Mouse (Mus musculus) limb, embryonic 10.5 days (tissue): Measurements from ENCODE around the gene Arhgap15. TPM values are rescaled to one million over a fixed set of nuclear protein-coding genes. Genes with fewer than 3 reads are reported as not detected.

Source experiments
- DNase-seq: peaks from one replicate; pipeline ENCODE4 v3.0.0-alpha.2; 2017; ENCODE audit warnings: low spot score
- H3K27ac ChIP-seq: fragments of 300-500 bp; sonication (generic); 2 replicates; pipeline ENCODE4 v1.5.1; 2016; ENCODE audit warnings: mild to moderate bottlenecking
- H3K27me3 ChIP-seq: fragments of 300-500 bp; sonication (generic); 2 replicates; pipeline ENCODE4 v1.6.1; 2016; ENCODE audit warnings: low read depth, mild to moderate bottlenecking; ENCODE audit not compliant: poor library complexity, severe bottlenecking
- H3K36me3 ChIP-seq: fragments of 300-500 bp; sonication (generic); 2 replicates; pipeline ENCODE4 v1.6.1; 2016; ENCODE audit warnings: mild to moderate bottlenecking, moderate library complexity
- H3K4me1 ChIP-seq: fragments of 300-500 bp; sonication (generic); 2 replicates; pipeline ENCODE4 v1.6.1; 2016
- H3K4me3 ChIP-seq: fragments of 300-500 bp; sonication (generic); 2 replicates; pipeline ENCODE4 v1.5.1; 2016; ENCODE audit warnings: mild to moderate bottlenecking, moderate library complexity
- H3K9me3 ChIP-seq: fragments of 300-500 bp; sonication (generic); replicated peaks from 2 replicates; pipeline ENCODE4 v1.6.1; 2016; ENCODE audit warnings: mild to moderate bottlenecking
- WGBS: fragments of 180-500 bp; shearing (Covaris S2); methylation state at CpG from one replicate; pipeline ENCODE4 v1.1.7; 2016; 5-methylcytosine and 5-hydroxymethylcytosine counted together
- polyA plus RNA-seq: library from polyadenylated mRNA; unstranded; fragments of >200 nt; fragmentation: Nextera tagmentation; extraction: Ambion mirVana; gene quantifications from 2 replicates; pipeline ENCODE4 v1.2.1, GENCODE M21; 2016

The Arhgap15 gene
- polyA plus RNA-seq, 1 experiment from 2014 or later = 0.23 TPM

DNA sequence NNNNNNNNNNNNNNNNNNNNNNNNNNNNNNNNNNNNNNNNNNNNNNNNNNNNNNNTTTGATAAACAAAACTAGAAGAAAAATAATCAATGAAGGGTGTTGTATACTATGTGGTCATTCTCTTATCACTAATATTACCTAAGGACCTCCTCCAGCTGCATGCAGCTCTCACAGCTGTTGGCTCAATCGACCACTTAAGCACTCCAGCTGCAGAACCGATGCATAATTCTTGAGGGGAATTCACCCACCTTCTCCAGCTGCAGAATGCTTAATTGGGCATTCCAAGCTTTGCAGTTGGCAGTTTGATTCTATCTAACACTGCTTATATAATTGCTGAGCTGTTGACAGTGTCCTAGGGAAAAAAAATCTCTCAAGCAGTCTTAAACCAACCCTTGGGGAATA, 663.0 kb downstream of the Arhgap15 start:
- Histone ChIP-seq H3K27me3 (no peaks in the 10 kb centered on the region), H3K4me3 (no peak overlapping the region), H3K27ac (no peak overlapping the region), H3K9me3 (no peaks in the 10 kb centered on the region), H3K4me1 (peaks cover 6% of the 10 kb centered on the region; the same call in 1 of the 2 replicates), H3K36me3 (no peaks in the 10 kb centered on the region)
- WGBS = 63% methylated on average over 2 of the region's 2 CpGs
- no peak for DNase-seq

DNA sequence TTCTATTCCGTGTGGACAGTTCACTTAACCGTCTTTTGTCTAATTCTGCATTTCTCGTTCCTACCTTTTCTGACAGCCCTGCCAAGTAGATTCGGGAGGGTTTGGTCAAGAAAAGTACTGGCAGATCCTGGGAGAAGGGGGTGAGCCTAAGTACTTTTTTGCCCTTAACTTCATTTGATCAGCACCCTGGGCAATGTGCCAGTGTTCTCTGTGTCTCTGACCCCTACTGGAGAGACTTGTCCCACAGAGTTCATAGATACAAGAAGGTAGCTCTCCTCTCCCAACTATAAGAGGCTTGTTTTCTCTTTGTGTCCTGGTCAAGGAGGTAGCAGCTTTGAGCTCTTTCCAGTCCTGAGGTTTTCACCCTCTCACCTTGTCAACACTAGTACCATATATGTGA, 667.7 kb downstream of the Arhgap15 start:
- DNase-seq = no peak
- 92% methylated on average over 4 of the region's 4 CpGs for WGBS
- no peaks in the 10 kb centered on the region for H3K9me3 ChIP-seq

DNA sequence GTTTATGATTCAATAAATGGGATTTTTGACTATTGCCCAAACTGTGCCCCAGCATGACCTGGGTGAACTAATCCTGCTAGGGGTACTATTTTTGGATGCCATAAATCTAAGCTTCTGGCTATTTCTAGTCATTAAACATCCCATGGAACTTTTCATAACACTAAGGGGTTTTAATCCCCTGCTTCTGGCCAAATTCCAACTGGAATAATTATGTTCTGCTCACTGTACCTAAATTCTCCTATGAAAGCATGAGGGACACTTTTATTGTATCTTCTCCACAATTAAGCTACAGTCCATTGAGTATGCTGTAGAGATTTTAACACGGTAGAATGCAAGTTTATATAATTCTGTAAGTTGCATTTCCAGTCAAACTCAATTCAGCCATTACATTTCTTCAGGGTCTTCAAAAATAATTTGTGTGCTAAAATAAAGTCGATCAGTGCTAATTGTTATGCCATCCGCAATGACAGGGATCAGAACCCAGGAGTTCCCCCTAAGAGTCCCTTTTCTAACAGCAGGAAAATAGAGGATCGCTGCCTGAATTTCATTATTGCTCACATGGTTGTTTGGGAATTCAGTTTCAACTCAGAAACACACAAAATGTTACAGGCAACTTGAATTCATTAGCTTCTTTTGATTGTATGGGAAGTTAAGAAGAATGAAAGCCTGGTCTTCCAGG, 671.1 kb downstream of the Arhgap15 start:
- DNase-seq = no peak
- Histone ChIP-seq H3K4me3 (no peak overlapping the region), H3K27ac (no peak overlapping the region), H3K9me3 (no peaks in the 10 kb centered on the region), H3K36me3 (no peaks in the 10 kb centered on the region), H3K4me1 (peaks cover 6% of the 10 kb centered on the region; the same call in 1 of the 2 replicates), H3K27me3 (no peaks in the 10 kb centered on the region)
- WGBS = 92% methylated on average over 4 of the region's 4 CpGs

More for the DNA sequence above, 667.7 kb downstream of the Arhgap15 start:
- H3K36me3 ChIP-seq = no peaks in the 10 kb centered on the region
- no peaks in the 10 kb centered on the region for H3K27me3 ChIP-seq
- peaks cover 6% of the 10 kb centered on the region; the same call in 1 of the 2 replicates for H3K4me1 ChIP-seq
- H3K27ac ChIP-seq = no peak overlapping the region
- H3K4me3 ChIP-seq = no peak overlapping the region

DNA sequence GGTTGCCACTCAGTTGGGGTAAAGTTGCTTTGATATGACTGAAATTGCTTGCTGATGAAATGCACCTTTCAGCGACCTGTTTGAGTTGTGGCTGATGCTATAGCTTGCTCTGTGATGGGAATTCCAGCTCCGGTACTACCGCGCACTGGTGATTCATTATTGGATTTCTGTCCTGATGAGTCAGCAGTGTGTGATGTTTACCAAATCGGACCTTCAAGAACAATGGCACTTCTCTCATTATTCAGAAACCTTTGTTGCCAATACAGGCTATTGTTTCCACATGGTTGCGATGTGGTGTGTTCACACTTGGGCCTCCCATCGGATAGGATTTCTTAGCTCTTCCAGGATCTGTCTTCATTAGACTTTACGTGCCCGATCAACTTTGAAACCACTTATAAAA, 681.9 kb downstream of the Arhgap15 start:
- WGBS = 85% methylated on average over 9 of the region's 9 CpGs
- no peaks in the 10 kb centered on the region for H3K36me3 ChIP-seq
- DNase-seq = no peak

DNA sequence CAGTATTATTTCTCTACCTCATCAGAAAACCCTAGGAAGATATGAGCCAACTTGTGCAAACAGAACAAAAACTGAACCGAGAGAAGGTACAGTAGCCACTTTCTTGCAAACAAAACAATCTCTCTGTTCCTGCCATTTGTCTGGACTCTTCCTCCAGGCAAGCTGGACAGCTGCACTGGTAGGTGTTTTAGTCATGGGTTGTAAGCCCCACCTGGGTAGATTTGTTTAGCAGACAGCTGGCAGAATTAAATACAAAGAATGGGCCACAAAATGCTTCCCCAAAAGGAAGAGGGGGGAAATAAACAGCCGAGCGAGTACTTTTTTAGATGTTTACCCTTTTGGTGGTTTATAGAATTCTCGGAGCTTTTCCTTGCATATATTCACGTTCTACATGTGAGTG, 688.0 kb downstream of the Arhgap15 start:
- 95% methylated on average over 5 of the region's 5 CpGs for WGBS
- H3K9me3 ChIP-seq = no peaks in the 10 kb centered on the region
- no peaks in the 10 kb centered on the region for H3K36me3 ChIP-seq
- no peak overlapping the region for H3K4me3 ChIP-seq
- no peak for DNase-seq
- no peaks in the 10 kb centered on the region for H3K27me3 ChIP-seq
- H3K4me1 ChIP-seq = peaks cover 3% of the 10 kb centered on the region; the same call in 1 of the 2 replicates
- H3K27ac ChIP-seq = no peak overlapping the region

More for the DNA sequence above, 681.9 kb downstream of the Arhgap15 start:
- H3K27me3 ChIP-seq = no peaks in the 10 kb centered on the region
- H3K4me1 ChIP-seq = no peaks in the 10 kb centered on the region
- H3K27ac ChIP-seq = no peak overlapping the region
- no peak overlapping the region for H3K4me3 ChIP-seq
- no peaks in the 10 kb centered on the region for H3K9me3 ChIP-seq

DNA sequence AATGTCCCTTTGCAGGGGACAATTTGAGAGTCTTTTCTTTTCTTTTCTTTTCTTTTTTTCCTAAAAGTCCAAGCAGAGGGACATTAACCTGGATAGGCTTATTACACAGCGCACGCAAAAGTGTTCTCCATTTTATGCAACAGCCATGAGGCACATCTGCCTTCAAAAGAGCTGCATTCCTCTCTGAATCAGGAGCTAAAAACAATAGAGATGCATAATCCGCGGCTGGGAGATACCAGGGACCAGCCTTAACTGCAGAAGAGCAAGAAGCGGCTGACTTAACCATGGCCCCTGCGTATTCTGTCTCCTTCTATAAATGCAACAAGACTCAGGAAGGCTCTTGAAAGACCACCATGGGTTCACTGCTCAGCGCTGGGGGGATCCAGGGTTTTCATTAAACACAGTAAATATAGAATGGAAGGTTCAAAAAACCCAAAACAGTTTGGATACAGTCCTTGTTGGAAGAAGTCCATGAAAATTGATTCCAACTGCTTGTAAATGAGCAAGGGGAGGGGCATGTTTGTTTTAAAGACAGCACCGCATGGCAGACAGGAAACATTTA, 689.0 kb downstream of the Arhgap15 start:
- 76% methylated on average over 8 of the region's 8 CpGs for WGBS
- Histone ChIP-seq H3K9me3 (0 out of 2 replicates have a peak, but pooled peaks cover 2% of the 10 kb centered on the region), H3K4me1 (peaks cover 3% of the 10 kb centered on the region; the same call in 1 of the 2 replicates), H3K4me3 (no peak overlapping the region), H3K36me3 (no peaks in the 10 kb centered on the region), H3K27ac (no peak overlapping the region), H3K27me3 (no peaks in the 10 kb centered on the region)
- DNase-seq = no peak

DNA sequence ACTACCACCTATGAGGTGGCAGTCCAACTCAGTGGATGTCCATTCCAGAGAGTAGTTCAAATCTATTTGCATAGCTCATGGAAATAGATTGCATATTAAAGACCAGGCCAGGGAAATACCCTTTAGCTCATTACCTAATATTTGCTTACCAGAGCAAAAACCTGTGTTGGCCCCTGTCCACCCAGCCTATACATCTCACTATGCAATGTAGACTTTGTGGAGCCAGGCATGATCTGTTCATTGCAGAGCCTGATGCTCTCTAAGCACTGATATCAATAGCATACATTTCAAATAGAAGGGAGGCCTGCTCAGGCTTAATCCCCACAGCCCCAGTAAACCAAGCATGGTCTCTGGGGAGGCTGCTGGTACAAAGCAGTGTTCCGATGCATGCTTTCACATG, 689.4 kb downstream of the Arhgap15 start:
- no peak overlapping the region for H3K4me3 ChIP-seq
- no peaks in the 10 kb centered on the region for H3K36me3 ChIP-seq
- peaks cover 3% of the 10 kb centered on the region; the same call in 1 of the 2 replicates for H3K4me1 ChIP-seq
- DNase-seq = no peak
- H3K9me3 ChIP-seq = 0 out of 2 replicates have a peak, but pooled peaks cover 2% of the 10 kb centered on the region
- 91% methylated on average over 1 of the region's 1 CpGs for WGBS
- no peaks in the 10 kb centered on the region for H3K27me3 ChIP-seq
- no peak overlapping the region for H3K27ac ChIP-seq

DNA sequence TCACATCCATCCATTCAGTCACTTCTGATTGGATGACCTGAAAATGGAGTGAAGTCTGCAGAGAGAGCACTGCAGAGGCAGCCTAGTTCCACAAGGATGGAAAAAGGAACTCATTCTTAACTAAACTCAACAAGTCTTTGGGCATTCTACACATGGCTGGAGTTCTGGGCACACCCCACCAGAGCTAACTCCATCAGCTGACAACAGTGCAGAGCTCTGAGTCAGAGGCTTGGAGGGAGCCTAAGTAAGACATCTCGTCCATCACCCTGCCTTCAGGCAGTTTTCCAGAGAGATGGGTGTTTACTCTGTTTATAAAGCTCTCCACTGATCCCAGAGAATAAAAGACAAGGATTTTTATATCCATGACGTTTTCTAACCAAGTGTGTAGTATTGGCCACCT, 696.3 kb downstream of the Arhgap15 start:
- no peaks in the 10 kb centered on the region for H3K36me3 ChIP-seq
- H3K27ac ChIP-seq = no peak overlapping the region
- no peak overlapping the region for H3K4me3 ChIP-seq
- no peaks in the 10 kb centered on the region for H3K27me3 ChIP-seq
- 0 out of 2 replicates have a peak, but pooled peaks cover 2% of the 10 kb centered on the region for H3K9me3 ChIP-seq
- WGBS = 81% methylated on average over 2 of the region's 2 CpGs
- H3K4me1 ChIP-seq = no peaks in the 10 kb centered on the region
- DNase-seq = no peak

Other genes starting within 250 kb of the Arhgap15 start
- gene Kynu, start 193.5 kb upstream of the Arhgap15 start, polyA plus RNA-seq = 0.10 and 0.11 TPM in 2 replicates